Mouse (Mus musculus): Measurements from ENCODE around the gene Mup1.
"Not testable (repeated sequence)": the region's sequence is repeated elsewhere in the genome, so short reads cannot be mapped to it uniquely, and the experiment has no call there.

Mup1 gene

GRCm38 (mm10) chr4:60501860-60502259, at the start of gene Mup1:
TSS of gene Mup1 (minus strand) at chr4:60501960.
- DNase-seq (ENCODE audit: low read depth in 2 of 2, low spot score in 2 of 2) = not testable (repeated sequence)

All from CD8-positive naive resting alpha-beta T cell, adult 2 months (primary cell).